ENCODE assay signal across 8 mouse cellular contexts in the genomic region with DNA sequence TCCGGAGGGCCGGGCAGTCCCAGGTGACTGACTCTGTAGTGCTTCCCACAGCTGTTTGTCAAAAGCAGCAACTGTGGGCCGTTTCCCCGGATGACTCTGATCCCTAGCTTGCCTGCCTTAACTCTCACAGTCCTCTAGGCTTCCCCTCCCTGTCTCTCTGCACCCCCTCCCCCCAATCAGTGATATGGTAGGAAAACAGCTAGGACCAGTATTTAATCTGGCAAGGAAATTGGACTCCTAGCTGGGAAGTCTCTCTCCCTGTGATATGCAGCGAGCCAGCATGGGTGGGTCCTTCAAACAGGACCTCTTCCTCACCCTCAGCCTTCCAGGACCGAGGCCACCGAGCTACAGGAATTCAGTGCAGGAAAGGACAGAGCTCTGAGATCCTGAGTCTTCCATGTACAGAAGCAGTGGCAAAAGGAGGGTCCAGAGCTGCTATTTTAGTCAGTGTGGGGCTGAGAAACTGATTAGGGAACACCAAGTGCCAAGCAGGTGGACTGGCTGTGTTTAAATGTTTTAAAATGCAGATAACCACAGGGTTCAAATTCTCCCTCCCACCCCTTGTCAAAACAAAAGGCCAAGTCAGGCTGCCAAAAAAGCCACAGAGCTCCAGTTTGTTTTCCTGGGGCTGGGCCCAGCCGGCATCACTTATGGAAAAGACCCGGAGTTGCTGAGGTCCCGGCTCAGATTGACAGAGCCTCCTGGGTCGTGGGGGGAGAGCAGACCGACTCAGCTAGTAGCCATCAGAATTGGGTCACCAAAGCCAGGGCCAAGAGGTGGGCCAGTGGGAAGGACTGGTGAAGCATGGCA. TPM values are rescaled to one million over a fixed set of nuclear protein-coding genes. Genes with fewer than 3 reads are reported as not detected.
DNase-seq lines count a peak whose midpoint lies in the region; ATAC-seq and TF ChIP-seq lines count a peak whose summit lies in the region.

No protein-coding gene starts in this region.

- no peak for TF ChIP-seq CTCF in left cerebral cortex, adult 2 months (IDR thresholded peaks at IDR 0.05)

- H3K4me3 ChIP-seq in left cerebral cortex, adult 2 months, result no peak overlapping the region
- no peak overlapping the region for H3K4me3 ChIP-seq in embryonic facial prominence, embryonic 12.5 days
- H3K4me3 ChIP-seq in heart, embryonic 15.5 days, result no peak overlapping the region; the same call in 1 of the 2 replicates
- no peak overlapping the region for H3K4me3 ChIP-seq in midbrain, embryonic 16.5 days (ENCODE audit: low read depth, low read length)

- H3K36me3 ChIP-seq in embryonic facial prominence, embryonic 12.5 days, result peaks cover 3% of the 10 kb centered on the region; the same call in 1 of the 2 replicates
- H3K36me3 ChIP-seq in heart, embryonic 15.5 days, result peaks cover under 1% of the 10 kb centered on the region; the same call in 1 of the 2 replicates
- no peaks in the 10 kb centered on the region; the same call in 1 of the 2 replicates for H3K36me3 ChIP-seq in midbrain, embryonic 16.5 days (ENCODE audit: control insufficient read depth, insufficient read depth, low read length)

- H3K27ac ChIP-seq in left cerebral cortex, adult 2 months, result peak overlapping the region; percentile 70
- peak overlapping the region; percentile 83 for H3K27ac ChIP-seq in embryonic facial prominence, embryonic 12.5 days
- peak overlapping the region; percentile 95 for H3K27ac ChIP-seq in heart, embryonic 15.5 days
- peak overlapping the region; percentile 39 for H3K27ac ChIP-seq in midbrain, embryonic 16.5 days (ENCODE audit: low read length)

- H3K27me3 ChIP-seq in embryonic facial prominence, embryonic 12.5 days, result no peaks in the 10 kb centered on the region
- no peaks in the 10 kb centered on the region for H3K27me3 ChIP-seq in heart, embryonic 15.5 days
- no peaks in the 10 kb centered on the region for H3K27me3 ChIP-seq in midbrain, embryonic 16.5 days (ENCODE audit: control insufficient read depth, insufficient read depth, low read depth, low read length)

- H3K4me1 ChIP-seq in embryonic facial prominence, embryonic 12.5 days, result peaks cover 76% of the 10 kb centered on the region
- peaks cover 75% of the 10 kb centered on the region for H3K4me1 ChIP-seq in heart, embryonic 15.5 days (replicated peaks)
- H3K4me1 ChIP-seq in midbrain, embryonic 16.5 days (ENCODE audit: control insufficient read depth, insufficient read depth, low read length), result peaks cover 16% of the 10 kb centered on the region

- no peak overlapping the region for H3K4me2 ChIP-seq in embryonic facial prominence, embryonic 12.5 days (replicated peaks)
- peak overlapping the region; percentile 44 for H3K4me2 ChIP-seq in heart, embryonic 15.5 days
- no peak overlapping the region for H3K4me2 ChIP-seq in midbrain, embryonic 16.5 days (ENCODE audit: low read length)

- intact Hi-C loops in left cerebral cortex, adult 2 months (cut with DNase I), result loop anchor here (5.0 kb wide), 1 partner anchor 43 kb away; no protein-coding TSS in a partner anchor

- no peak overlapping the region for H3K9ac ChIP-seq in embryonic facial prominence, embryonic 12.5 days
- H3K9ac ChIP-seq in heart, embryonic 15.5 days, result peak overlapping the region; percentile 39
- H3K9ac ChIP-seq in midbrain, embryonic 16.5 days (ENCODE audit: low read depth, low read length), result peak overlapping the region; percentile 13; the same call in 1 of the 2 replicates

- no peak; the same call in none of the 2 replicates for ATAC-seq in embryonic facial prominence, embryonic 12.5 days (ENCODE audit: insufficient number of reproducible peaks, insufficient read depth, low FRiP score, low TSS enrichment)
- peak; percentile 65 for ATAC-seq in heart, embryonic 15.5 days (replicated peaks; ENCODE audit: insufficient number of reproducible peaks, insufficient read depth, low FRiP score, low read depth)
- ATAC-seq in midbrain, embryonic 16.5 days, result no peak

- no peak for DNase-seq in left cerebral cortex, adult 2 months (ENCODE audit: extremely low spot score in 1 of 2, low spot score in 2 of 2)
- DNase-seq in left cerebral cortex, adult 11 months (ENCODE audit: low spot score), result no peak
- DNase-seq in kidney, postnatal 36 days, result peak; percentile 60 to 75
- DNase-seq in urinary bladder, postnatal 25 days (ENCODE audit: low spot score), result no peak
- no peak for DNase-seq in urinary bladder, postnatal 36 days (ENCODE audit: low spot score in 2 of 2)

- WGBS in embryonic facial prominence, embryonic 12.5 days, result 14% methylated on average over 12 of the region's 12 CpGs
- WGBS in heart, embryonic 15.5 days, result 9% methylated on average over 12 of the region's 12 CpGs
- WGBS in midbrain, embryonic 16.5 days, result 28% methylated on average over 12 of the region's 12 CpGs

- H3K9me3 ChIP-seq in embryonic facial prominence, embryonic 12.5 days, result no peaks in the 10 kb centered on the region
- no peaks in the 10 kb centered on the region for H3K9me3 ChIP-seq in heart, embryonic 15.5 days (replicated peaks)
- H3K9me3 ChIP-seq in midbrain, embryonic 16.5 days (replicated peaks; ENCODE audit: control insufficient read depth, low read length, poor library complexity, severe bottlenecking), result no peaks in the 10 kb centered on the region

RNA-seq across cellular contexts. Expression of gene Cyp17a1, which starts 28.0 kb away (rescaled TPM):
- not detected for total RNA-seq in left cerebral cortex, adult 2 months (2021)
- polyA plus RNA-seq in embryonic facial prominence, embryonic 12.5 days (2016; fragmentation: Nextera tagmentation; extraction: Ambion mirVana), result 0.26 TPM in 1 of 2 replicates, not detected in the other
- polyA plus RNA-seq in heart, embryonic 15.5 days (2015; fragmentation: Nextera tagmentation; extraction: Ambion mirVana), result 0.89 and 1.2 TPM in 2 replicates
- polyA plus RNA-seq in midbrain, embryonic 16.5 days (2015; fragmentation: Nextera tagmentation; extraction: Ambion mirVana), result not detected in 2 replicates

RNA-seq across cellular contexts. Expression of gene Borcs7, which starts 44.7 kb away (rescaled TPM):
- 10 to 100 TPM; 22.0 to 22.3 TPM for total RNA-seq in left cerebral cortex, adult 2 months (2021)
- polyA plus RNA-seq in embryonic facial prominence, embryonic 12.5 days (2016; fragmentation: Nextera tagmentation; extraction: Ambion mirVana), result 16.1 TPM in 2 replicates
- polyA plus RNA-seq in heart, embryonic 15.5 days (2015; fragmentation: Nextera tagmentation; extraction: Ambion mirVana), result 15.5 and 15.7 TPM in 2 replicates
- polyA plus RNA-seq in midbrain, embryonic 16.5 days (2015; fragmentation: Nextera tagmentation; extraction: Ambion mirVana), result 24.6 and 27.6 TPM in 2 replicates

RNA-seq across cellular contexts. Expression of gene Wbp1l, which starts 46.1 kb away (rescaled TPM):
- 10 to 100 TPM; 36.8 to 42.6 TPM for total RNA-seq in left cerebral cortex, adult 2 months (2021)
- 52.5 and 54.1 TPM in 2 replicates for polyA plus RNA-seq in embryonic facial prominence, embryonic 12.5 days (2016; fragmentation: Nextera tagmentation; extraction: Ambion mirVana)
- polyA plus RNA-seq in heart, embryonic 15.5 days (2015; fragmentation: Nextera tagmentation; extraction: Ambion mirVana), result 51.6 and 58.6 TPM in 2 replicates
- polyA plus RNA-seq in midbrain, embryonic 16.5 days (2015; fragmentation: Nextera tagmentation; extraction: Ambion mirVana), result 34.0 and 34.8 TPM in 2 replicates

Comparison
In these comparisons a context has a peak if more than half of its experiments do, and no peak if none do; other contexts are left out.
1. DNase-seq: peak in kidney, postnatal 36 days (2 of 2); none in left cerebral cortex, adult 2 months (0 of 2), left cerebral cortex, adult 11 months (single experiment), urinary bladder, postnatal 25 days (single experiment) and urinary bladder, postnatal 36 days (0 of 2).
2. H3K27ac ChIP-seq: peak in every context shown above with its lines; median percentile 95 in heart, embryonic 15.5 days; 83 in embryonic facial prominence, embryonic 12.5 days; 70 in left cerebral cortex, adult 2 months; 39 in midbrain, embryonic 16.5 days.